Mouse (Mus musculus) embryonic facial prominence, embryonic 15.5 days (tissue): ENCODE results near the gene Rimkla. TPM values are rescaled to one million over a fixed set of nuclear protein-coding genes. Genes with fewer than 3 reads are reported as not detected.
"Not testable (repeated sequence)": the region's sequence is repeated elsewhere in the genome, so short reads cannot be mapped to it uniquely, and the experiment has no call there.

Experiments used
- ATAC-seq: fragments of 200-750 bp; cut with Nextera tagmentation; 2 replicates; pipeline ENCODE4 v1.8.0; 2017; ENCODE audit warnings: low read depth, moderate TSS enrichment; ENCODE audit not compliant: insufficient number of reproducible peaks, low FRiP score, low TSS enrichment
- H3K27ac ChIP-seq: fragments of 300-500 bp; sonication (generic); replicated peaks from 2 replicates; pipeline ENCODE4 v1.5.1; 2015; ENCODE audit warnings: mild to moderate bottlenecking, inconsistent platforms
- H3K27me3 ChIP-seq: fragments of 300-500 bp; sonication (generic); 2 replicates; pipeline ENCODE4 v1.6.1; 2015; ENCODE audit warnings: inconsistent platforms
- H3K36me3 ChIP-seq: fragments of 300-500 bp; sonication (generic); 2 replicates; pipeline ENCODE4 v1.6.1; 2015; ENCODE audit warnings: mild to moderate bottlenecking, inconsistent platforms
- H3K4me1 ChIP-seq: fragments of 300-500 bp; sonication (generic); 2 replicates; pipeline ENCODE4 v1.6.1; 2015; ENCODE audit warnings: inconsistent platforms
- H3K4me2 ChIP-seq: fragments of 300-500 bp; sonication (generic); replicated peaks from 2 replicates; pipeline ENCODE4 v1.6.1; 2015; ENCODE audit warnings: mild to moderate bottlenecking, inconsistent platforms
- H3K4me3 ChIP-seq: fragments of 300-500 bp; sonication (generic); replicated peaks from 2 replicates; pipeline ENCODE4 v1.5.1; 2015; ENCODE audit warnings: mild to moderate bottlenecking, inconsistent platforms
- H3K9ac ChIP-seq: fragments of 300-500 bp; sonication (generic); 2 replicates; pipeline ENCODE4 v1.6.1; 2015; ENCODE audit warnings: inconsistent platforms
- H3K9me3 ChIP-seq: fragments of 300-500 bp; sonication (generic); replicated peaks from 2 replicates; pipeline ENCODE4 v1.6.1; 2016; ENCODE audit warnings: inconsistent platforms
- WGBS: fragments of 180-500 bp; shearing (Covaris S2); methylation state at CpG from one replicate; pipeline ENCODE4 v1.1.7; 2015; 5-methylcytosine and 5-hydroxymethylcytosine counted together
- polyA plus RNA-seq: library from polyadenylated mRNA; unstranded; fragments of >200 nt; fragmentation: Nextera tagmentation; extraction: Ambion mirVana; gene quantifications from 2 replicates; pipeline ENCODE4 v1.2.1, GENCODE M21; 2015

Gene Rimkla
- polyA plus RNA-seq: 0.45 and 0.50 TPM in 2 replicates

DNA sequence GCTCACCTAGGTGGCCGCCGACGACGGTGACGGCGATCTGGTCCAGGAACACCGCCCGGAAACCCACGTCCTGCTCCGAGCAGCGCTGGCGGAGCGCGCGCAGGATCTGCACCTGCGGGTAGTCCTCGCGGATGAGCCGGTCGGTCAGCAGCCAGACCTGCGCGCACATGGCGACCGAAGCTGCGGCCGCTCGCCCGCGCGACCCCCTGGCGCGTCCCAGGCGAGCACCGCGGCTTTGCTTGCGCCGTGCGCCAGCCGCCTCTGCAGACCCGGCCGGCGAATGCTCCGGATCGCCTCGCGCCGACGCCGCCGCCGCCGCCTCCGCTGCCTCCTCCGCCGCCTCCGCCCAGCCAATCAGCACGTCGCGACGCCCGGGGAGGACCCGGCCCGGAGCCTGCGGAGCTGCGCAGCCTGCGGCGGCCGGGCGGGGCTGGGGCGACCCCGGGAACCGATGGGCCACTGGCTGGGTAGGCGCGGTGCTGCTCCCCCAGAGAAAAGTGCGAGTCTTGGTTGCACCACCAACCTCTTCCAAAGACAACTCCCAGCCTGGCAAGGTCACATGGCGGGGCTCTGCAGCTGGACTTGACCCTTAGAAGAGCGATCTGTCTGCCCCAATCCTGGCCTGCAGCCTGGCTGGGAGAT is at the start of gene Rimkla:
TSS of gene Rimkla (minus strand) at position 338 of the 642 bp plus-strand sequence.
- H3K9ac ChIP-seq: no peak within 1 kb of the TSS
- peaks cover 9% of the 10 kb centered on the region; the same call in 1 of the 2 replicates for H3K4me1 ChIP-seq
- H3K27me3 ChIP-seq: peaks cover 34% of the 10 kb centered on the region
- H3K9me3 ChIP-seq: no peaks in the 10 kb centered on the region
- ATAC-seq: peak; percentile 80
- H3K4me3 ChIP-seq: peak within 1 kb of the TSS; percentile 52
- under 1% methylated on average over 77 of the region's 77 CpGs for WGBS
- no peaks in the 10 kb centered on the region for H3K36me3 ChIP-seq
- no peak within 1 kb of the TSS for H3K27ac ChIP-seq
- peak within 1 kb of the TSS; percentile 94 for H3K4me2 ChIP-seq

DNA sequence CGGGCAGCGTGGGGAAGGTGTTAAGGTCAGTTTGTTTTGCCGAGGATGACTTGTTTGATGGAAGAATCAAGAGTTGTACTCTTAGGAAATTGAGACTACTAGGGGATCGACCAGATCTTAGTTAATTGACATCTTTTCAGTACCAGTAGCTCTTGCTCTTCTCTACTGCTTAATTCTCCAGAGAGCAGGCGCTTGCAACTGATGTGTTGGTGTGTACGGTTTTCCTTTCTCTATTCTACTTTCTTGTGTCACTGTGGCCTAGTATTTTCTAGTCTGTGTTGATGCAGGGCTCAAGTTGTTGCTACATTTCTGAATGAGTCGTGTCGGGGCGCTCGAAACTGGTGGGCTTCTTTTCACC is 48.1 kb upstream of the Rimkla start:
- Histone ChIP-seq H3K4me3 (peak overlapping the region; percentile 95), H3K9me3 (no peaks in the 10 kb centered on the region), H3K9ac (peak overlapping the region; percentile 93; the same call in 1 of the 2 replicates), H3K36me3 (no peaks in the 10 kb centered on the region), H3K27me3 (no peaks in the 10 kb centered on the region), H3K27ac (peak overlapping the region; percentile 98), H3K4me2 (peak overlapping the region; percentile 61), H3K4me1 (peaks cover 19% of the 10 kb centered on the region)
- ATAC-seq: no peak
- WGBS: 8% methylated on average over 10 of the region's 10 CpGs

DNA sequence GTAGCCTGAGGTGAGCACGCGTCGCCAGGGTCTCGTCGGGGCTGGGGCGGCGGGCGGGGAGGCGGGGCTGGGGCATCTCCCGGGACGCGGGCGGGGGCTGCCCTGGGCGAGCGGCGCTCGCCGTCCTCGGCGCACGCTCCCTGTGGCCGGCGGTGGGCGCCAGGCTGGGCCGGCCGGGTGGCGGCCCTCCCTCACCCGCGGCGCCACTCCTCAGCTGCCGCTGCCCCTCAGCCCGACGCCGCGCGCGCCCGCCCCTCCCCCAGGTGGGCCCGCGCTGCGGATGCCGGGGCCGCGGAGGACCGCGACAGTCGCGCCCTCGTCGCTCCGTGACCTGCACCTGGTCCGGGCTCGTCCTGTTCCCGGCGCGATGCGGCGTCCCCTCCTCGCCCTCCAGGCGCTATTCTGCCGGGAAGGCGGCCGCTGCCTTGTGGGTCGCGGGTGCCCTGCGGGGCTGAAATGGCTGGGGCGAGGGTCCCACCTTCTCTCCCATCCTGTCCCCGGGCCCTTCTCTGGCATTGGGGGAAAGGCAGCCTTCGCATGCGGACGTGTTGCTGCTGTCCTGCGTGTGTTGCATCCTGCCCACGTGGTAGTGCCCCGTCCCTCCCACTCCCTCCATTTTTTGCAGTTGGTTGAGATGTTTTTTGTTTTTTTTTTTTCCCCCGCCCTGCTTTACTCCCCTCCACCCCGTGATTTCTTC is 47.6 kb upstream of the Rimkla start:
- H3K4me3 ChIP-seq: peak overlapping the region; percentile 95
- no peaks in the 10 kb centered on the region for H3K27me3 ChIP-seq
- H3K9ac ChIP-seq: peak overlapping the region; percentile 93
- H3K27ac ChIP-seq: peak overlapping the region; percentile 98
- ATAC-seq: peak; percentile 86
- peak overlapping the region; percentile 61 for H3K4me2 ChIP-seq
- WGBS: under 1% methylated on average over 59 of the region's 76 CpGs
- H3K9me3 ChIP-seq: no peaks in the 10 kb centered on the region
- peaks cover 19% of the 10 kb centered on the region for H3K4me1 ChIP-seq
- H3K36me3 ChIP-seq: no peaks in the 10 kb centered on the region

DNA sequence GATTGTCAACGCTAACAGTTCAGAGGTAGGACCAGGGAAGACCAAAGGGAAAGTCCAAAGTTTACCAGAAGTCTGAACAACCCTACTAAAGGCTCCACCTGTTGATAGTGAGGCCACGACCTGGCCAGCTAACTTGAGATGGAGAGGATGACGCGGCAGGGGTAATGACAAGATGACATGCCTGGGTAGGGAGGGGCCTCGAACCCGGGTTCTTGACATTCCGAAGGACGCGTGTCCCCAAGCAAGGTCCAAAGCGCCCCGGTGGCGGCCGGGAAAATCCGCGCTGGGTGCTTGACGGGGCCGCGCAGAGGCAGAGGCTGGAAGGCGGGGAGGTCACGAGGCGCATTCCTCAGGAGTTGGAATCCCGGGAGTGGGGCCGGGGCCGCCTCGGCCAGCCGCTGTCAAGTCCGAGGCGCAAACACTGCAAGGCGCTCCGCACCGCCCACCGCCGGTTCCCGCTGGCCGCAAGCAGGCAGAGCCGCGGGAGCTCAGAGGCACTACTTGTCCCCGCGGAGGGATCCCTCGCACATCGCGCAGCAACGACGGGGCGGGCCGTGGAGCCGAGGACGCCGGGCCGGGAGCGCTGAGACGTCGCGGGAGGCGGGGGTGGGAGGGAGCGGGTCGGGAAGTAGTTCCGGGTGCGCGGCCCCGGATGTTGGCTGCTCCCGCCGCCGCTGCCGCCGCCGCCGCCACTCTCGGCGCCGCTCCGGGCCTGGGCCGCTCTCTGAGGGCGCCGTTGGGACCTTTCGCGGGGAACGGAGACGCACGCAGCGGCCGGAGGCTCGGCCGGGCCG is 46.8 kb upstream of the Rimkla start, which contains the start of gene Frg2f1:
TSS of gene Frg2f1 (minus strand) at position 499 of the 794 bp plus-strand sequence.
- no peaks in the 10 kb centered on the region for H3K27me3 ChIP-seq
- H3K9ac ChIP-seq: peak within 1 kb of the TSS; percentile 93
- WGBS: under 1% methylated on average over 76 of the region's 85 CpGs
- H3K9me3 ChIP-seq: no peaks in the 10 kb centered on the region
- peak; percentile 93 for ATAC-seq
- H3K4me2 ChIP-seq: peak within 1 kb of the TSS; percentile 78
- H3K36me3 ChIP-seq: no peaks in the 10 kb centered on the region
- H3K4me1 ChIP-seq: peaks cover 19% of the 10 kb centered on the region
- peak within 1 kb of the TSS; percentile 98 for H3K27ac ChIP-seq
- H3K4me3 ChIP-seq: peak within 1 kb of the TSS; percentile 95

DNA sequence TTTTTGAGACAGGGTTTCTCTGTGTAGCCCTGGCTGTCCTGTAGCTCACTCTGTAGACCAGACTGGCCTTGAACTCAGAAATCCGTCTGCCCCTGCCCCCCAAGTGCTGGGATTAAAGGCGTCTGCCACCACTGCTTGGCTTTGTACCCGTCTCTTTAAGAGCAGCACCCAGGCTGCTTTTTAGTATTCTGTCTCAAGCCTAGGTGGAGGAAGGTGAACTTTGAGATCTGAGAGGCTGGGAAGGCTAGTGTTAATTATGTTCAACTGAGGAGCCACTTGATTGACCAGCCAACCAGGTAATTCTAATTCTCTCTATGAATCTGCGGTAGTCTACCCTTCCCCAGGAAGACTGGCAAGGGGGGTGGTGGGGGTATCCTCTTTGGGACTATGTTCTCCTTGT is 45.0 kb upstream of the Rimkla start:
- no peak for ATAC-seq
- Histone ChIP-seq H3K4me3 (no peak overlapping the region), H3K4me1 (peaks cover 19% of the 10 kb centered on the region), H3K36me3 (no peaks in the 10 kb centered on the region), H3K4me2 (no peak overlapping the region), H3K9me3 (no peaks in the 10 kb centered on the region), H3K9ac (no peak overlapping the region), H3K27ac (no peak overlapping the region), H3K27me3 (no peaks in the 10 kb centered on the region)
- 74% methylated on average over 4 of the region's 4 CpGs for WGBS

DNA sequence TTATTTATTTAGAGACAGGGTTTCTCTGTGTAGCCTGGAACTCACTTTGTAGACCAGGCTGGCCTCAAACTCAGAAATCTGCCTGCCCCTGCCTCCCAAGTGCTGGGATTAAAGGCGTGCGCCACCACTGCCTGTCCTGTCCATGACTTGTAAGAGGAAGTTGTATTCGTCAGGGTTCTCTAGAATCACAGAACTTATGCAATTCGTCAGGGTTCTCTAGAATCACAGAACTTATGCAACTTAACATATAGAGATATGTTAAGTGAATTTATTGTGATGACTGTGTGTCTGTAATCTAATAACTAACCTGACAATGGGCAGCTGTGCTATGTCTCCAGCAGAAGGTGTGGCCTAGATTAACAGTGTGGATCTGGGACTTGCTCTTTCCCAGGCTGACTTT is 44.2 kb upstream of the Rimkla start, which contains the start of gene Foxj3:
TSS of gene Foxj3 (plus strand) at position 390 of the 400 bp plus-strand sequence.
- H3K4me1 ChIP-seq: peaks cover 19% of the 10 kb centered on the region
- H3K36me3 ChIP-seq, H3K27me3 ChIP-seq, H3K9me3 ChIP-seq, H3K9ac ChIP-seq, H3K4me2 ChIP-seq, ATAC-seq, H3K4me3 ChIP-seq, H3K27ac ChIP-seq: not testable (repeated sequence)
- 80% methylated on average over 4 of the region's 4 CpGs for WGBS

DNA sequence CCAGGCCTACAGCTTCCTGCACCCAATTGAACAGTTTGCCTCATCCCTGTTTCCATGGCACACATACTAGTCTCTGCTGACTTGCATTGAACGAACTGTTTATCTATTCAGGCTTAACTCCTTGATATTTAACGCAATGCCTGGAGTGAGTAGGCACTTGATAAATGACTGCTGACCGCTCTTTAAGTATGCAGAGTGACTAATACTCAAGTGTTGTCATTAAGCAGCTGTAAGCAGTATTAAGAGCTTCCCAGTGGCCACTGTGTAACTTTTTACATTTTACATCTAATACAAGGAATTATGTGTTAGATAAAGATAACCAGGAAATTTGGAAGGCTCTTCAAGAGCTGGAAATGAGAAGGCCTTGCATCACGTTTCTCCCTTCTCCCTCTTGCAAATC is 42.7 kb upstream of the Rimkla start:
- H3K4me2 ChIP-seq: no peak overlapping the region
- H3K4me3 ChIP-seq: no peak overlapping the region
- H3K27me3 ChIP-seq: no peaks in the 10 kb centered on the region
- 69% methylated on average over 4 of the region's 4 CpGs for WGBS
- H3K9me3 ChIP-seq: no peaks in the 10 kb centered on the region
- no peak for ATAC-seq
- H3K27ac ChIP-seq: no peak overlapping the region
- no peak overlapping the region for H3K9ac ChIP-seq
- peaks cover 10% of the 10 kb centered on the region for H3K4me1 ChIP-seq
- H3K36me3 ChIP-seq: no peaks in the 10 kb centered on the region

DNA sequence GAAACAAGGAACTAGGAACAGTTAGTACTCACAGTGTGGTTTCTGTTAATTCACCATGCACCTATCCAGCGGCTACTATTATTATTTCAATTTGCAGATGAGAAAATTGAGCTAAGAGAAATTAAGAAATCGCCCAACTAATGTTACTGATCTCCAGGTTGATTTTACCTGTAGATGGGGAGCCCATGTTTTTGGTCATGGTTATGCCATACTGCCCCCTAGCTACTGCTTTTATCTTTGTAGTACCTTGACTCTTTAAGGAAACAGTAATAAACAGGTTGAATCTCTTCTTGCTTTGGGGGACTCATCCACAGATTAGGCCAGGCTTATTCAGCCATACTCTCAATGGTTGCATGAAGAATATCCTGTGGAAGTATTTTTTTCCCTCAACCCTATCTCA is 39.4 kb upstream of the Rimkla start:
- H3K4me1 ChIP-seq: no peaks in the 10 kb centered on the region
- no peak overlapping the region for H3K9ac ChIP-seq
- WGBS: 66% methylated on average over 2 of the region's 2 CpGs
- H3K9me3 ChIP-seq: no peaks in the 10 kb centered on the region
- no peaks in the 10 kb centered on the region for H3K36me3 ChIP-seq
- ATAC-seq: no peak
- no peak overlapping the region for H3K27ac ChIP-seq
- no peak overlapping the region for H3K4me3 ChIP-seq
- H3K4me2 ChIP-seq: no peak overlapping the region
- H3K27me3 ChIP-seq: no peaks in the 10 kb centered on the region

DNA sequence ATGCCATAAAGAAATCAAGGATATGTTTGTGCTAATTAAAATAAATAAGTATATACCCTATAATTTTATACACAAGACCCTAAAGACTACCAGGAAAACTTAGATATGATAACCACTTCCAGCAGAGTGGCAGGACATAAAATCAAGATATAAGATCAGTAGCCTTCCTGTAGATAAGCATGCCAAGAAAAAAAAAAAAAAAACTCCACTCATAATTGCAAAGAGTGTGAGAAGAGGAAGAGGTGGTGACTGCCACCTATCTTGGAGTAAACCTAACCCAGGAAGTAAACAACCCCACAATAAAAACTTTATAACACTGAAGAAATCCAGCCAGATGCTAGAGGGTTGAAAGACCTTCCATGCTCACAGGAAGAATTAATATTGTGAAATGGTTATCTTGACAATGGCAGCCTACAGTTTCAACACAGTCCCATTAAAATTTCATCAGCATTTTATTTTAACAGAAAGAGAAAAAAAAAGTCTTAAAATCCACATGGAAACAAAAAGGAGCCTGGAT is 34.0 kb upstream of the Rimkla start:
- ATAC-seq: no peak

DNA sequence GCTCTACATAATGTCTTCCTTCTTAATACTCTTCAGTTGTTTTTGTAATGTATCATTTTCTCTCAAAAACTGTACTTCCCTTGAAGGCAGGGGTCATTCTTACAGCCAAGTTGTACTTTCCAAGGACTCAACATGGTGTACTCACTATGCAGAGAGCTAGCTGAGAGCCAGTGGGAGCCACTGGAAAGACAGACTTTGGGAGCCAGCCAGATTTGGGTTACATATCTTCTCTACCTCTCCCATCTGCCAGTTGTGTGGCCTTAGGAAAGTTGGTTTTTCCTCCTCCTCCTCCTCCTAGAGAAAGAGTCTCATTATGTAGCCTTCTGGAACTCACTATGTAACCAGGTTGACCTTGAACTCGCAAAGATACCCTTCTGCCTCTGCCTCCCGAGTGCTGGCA is 32.0 kb upstream of the Rimkla start:
- H3K4me1 ChIP-seq: no peaks in the 10 kb centered on the region
- no peaks in the 10 kb centered on the region for H3K27me3 ChIP-seq
- H3K4me3 ChIP-seq: no peak overlapping the region
- 89% methylated on average over 2 of the region's 2 CpGs for WGBS
- no peaks in the 10 kb centered on the region for H3K9me3 ChIP-seq
- H3K27ac ChIP-seq: no peak overlapping the region
- no peak overlapping the region for H3K4me2 ChIP-seq
- no peak overlapping the region for H3K9ac ChIP-seq
- H3K36me3 ChIP-seq: no peaks in the 10 kb centered on the region
- no peak for ATAC-seq

More for the DNA sequence above, 34.0 kb upstream of the Rimkla start:
- Histone ChIP-seq H3K4me2 (no peak overlapping the region), H3K4me3 (no peak overlapping the region), H3K9me3 (no peaks in the 10 kb centered on the region), H3K4me1 (no peaks in the 10 kb centered on the region), H3K9ac (no peak overlapping the region), H3K27me3 (no peaks in the 10 kb centered on the region), H3K36me3 (no peaks in the 10 kb centered on the region), H3K27ac (no peak overlapping the region)

DNA sequence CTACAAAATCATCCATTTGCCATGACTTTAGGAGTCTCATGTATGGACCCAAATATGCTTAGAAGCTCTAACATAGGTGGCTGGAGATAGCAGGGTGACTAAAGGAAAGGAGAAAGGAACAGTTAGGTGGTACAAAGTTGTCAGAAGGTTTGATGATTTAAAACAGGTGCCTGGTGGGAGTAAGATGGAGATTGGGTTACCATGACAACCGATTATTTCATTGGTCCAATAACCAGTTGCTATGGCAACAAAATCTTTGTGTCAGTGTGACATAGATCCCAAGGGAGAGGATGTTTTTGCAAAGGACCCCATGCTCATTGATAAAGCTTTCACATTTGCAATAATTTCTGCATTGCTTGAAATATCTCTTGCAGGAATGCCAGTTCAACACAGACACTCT is 31.6 kb upstream of the Rimkla start:
- Histone ChIP-seq H3K4me2 (no peak overlapping the region), H3K27ac (no peak overlapping the region), H3K4me3 (no peak overlapping the region), H3K36me3 (no peaks in the 10 kb centered on the region), H3K4me1 (no peaks in the 10 kb centered on the region), H3K9ac (no peak overlapping the region), H3K27me3 (no peaks in the 10 kb centered on the region), H3K9me3 (no peaks in the 10 kb centered on the region)
- 76% methylated on average over 1 of the region's 1 CpGs for WGBS
- ATAC-seq: no peak
